Mouse (Mus musculus): ENCODE data around the gene Alms1. TPM values are rescaled to one million over a fixed set of nuclear protein-coding genes. Genes with fewer than 3 reads are reported as not detected.

Gene Alms1
- polyA plus RNA-seq (2016; fragmentation: Nextera tagmentation; extraction: Ambion mirVana) = 8.0 and 8.4 TPM in 2 replicates

GRCm38 (mm10) chr6:85587396-85588143 lies at the start of gene Alms1:
TSS of gene Alms1 (plus strand) at chr6:85587531.
- Histone ChIP-seq H3K9ac (peak within 1 kb of the TSS; percentile 90), H3K4me3 (peak within 1 kb of the TSS; percentile 88), H3K36me3 (no peaks in the 10 kb centered on the region), H3K27ac (peak within 1 kb of the TSS; percentile 91), H3K27me3 (no peaks in the 10 kb centered on the region), H3K4me1 (peaks cover 22% of the 10 kb centered on the region), H3K4me2 (replicated peaks) (peak within 1 kb of the TSS; percentile 71), H3K9me3 (replicated peaks) (no peaks in the 10 kb centered on the region)
- WGBS = under 1% methylated on average over 58 of the region's 59 CpGs
- ATAC-seq (ENCODE audit: low FRiP score) = peak; percentile 96

DNA sequence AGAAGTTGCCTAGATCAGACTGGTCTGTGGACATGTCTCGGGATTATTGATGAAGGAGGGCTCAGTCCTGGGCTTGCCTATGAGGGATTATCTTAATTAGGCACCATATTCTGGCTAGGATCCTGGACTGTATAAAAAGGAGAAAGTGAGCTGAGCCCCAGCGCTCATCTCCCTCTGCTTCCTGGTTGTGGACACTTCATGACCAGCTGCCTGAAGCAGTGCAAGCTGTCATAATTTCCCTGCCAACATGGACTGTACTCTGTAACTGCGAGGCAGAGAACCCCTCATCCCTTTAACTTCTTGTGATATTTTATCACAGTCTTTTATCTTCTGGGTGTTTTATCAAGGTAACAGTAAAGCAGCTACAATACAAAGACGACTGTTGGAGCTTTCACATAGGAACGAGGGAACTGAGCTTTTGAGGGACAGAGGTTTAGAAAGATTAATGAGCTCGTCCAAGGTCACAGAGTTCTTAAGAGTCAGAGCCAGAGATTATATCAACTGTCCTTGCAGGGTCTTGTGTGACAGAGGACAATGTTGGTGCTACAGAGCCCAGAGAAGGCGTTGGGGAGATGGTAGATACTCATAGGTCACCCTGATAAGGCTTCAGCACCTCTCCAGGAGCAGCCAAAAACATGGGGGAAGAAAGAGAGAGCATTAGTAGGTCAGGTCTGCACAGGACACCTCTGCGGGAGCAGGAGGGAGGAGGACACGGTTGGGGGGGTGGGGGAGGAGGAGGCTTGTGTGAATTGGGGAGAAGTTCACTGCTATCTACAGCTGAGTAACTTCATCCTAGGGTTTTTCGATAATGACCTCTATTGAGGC lies 43.8 kb upstream of the Alms1 start:
- H3K4me1 ChIP-seq = no peaks in the 10 kb centered on the region
- no peaks in the 10 kb centered on the region for H3K9me3 ChIP-seq (replicated peaks)
- no peak overlapping the region for H3K27ac ChIP-seq
- no peaks in the 10 kb centered on the region for H3K27me3 ChIP-seq
- H3K9ac ChIP-seq = no peak overlapping the region
- H3K36me3 ChIP-seq = no peaks in the 10 kb centered on the region
- no peak for ATAC-seq (ENCODE audit: low FRiP score)
- WGBS = 79% methylated on average over 10 of the region's 10 CpGs
- no peak overlapping the region for H3K4me2 ChIP-seq (replicated peaks)
- H3K4me3 ChIP-seq = no peak overlapping the region

DNA sequence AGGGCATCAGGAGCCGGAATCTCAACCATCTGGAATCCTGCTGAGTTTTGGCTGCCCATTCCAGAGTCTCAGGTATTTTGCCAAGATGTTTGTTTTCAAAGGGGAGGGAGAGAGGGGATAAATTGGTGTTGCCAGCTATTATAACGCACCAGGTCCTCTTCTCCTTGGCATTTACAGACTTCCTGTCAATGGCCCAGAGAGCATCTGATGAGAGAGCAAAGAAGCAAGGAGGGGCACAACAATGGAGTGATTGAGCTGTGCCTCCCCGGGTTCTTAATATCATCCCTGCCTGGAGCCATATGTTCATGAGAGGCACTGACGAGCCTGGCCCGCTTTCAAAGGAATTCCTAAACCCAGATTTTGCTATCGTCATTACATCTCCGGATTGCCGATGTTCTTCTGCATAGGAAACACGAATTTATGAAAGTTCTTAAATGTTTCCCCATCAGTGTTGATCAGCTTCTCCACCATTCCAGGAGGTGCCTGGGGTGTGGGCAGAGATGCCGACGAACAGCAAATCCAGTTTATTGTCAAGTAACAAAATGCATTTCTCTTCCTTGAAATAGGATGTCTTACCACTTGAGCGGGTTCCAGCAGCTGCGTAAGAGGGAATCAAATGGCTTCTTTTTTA lies 43.0 kb upstream of the Alms1 start:
- Histone ChIP-seq H3K27ac (no peak overlapping the region), H3K4me2 (replicated peaks) (no peak overlapping the region), H3K36me3 (no peaks in the 10 kb centered on the region), H3K4me1 (no peaks in the 10 kb centered on the region), H3K9me3 (replicated peaks) (no peaks in the 10 kb centered on the region), H3K9ac (no peak overlapping the region), H3K27me3 (no peaks in the 10 kb centered on the region), H3K4me3 (no peak overlapping the region)
- 64% methylated on average over 13 of the region's 13 CpGs for WGBS
- no peak for ATAC-seq (ENCODE audit: low FRiP score)

GRCm38 (mm10) chr6:85547642-85548041 lies 39.7 kb upstream of the Alms1 start:
- Histone ChIP-seq H3K27ac (no peak overlapping the region), H3K9ac (no peak overlapping the region), H3K4me2 (replicated peaks) (no peak overlapping the region), H3K9me3 (replicated peaks) (no peaks in the 10 kb centered on the region), H3K27me3 (no peaks in the 10 kb centered on the region), H3K36me3 (no peaks in the 10 kb centered on the region), H3K4me1 (no peaks in the 10 kb centered on the region), H3K4me3 (no peak overlapping the region)
- ATAC-seq (ENCODE audit: low FRiP score) = no peak
- 92% methylated on average over 5 of the region's 5 CpGs for WGBS

GRCm38 (mm10) chr6:85562374-85562773 lies 25.0 kb upstream of the Alms1 start:
- H3K27ac ChIP-seq = no peak overlapping the region
- no peaks in the 10 kb centered on the region for H3K27me3 ChIP-seq
- no peaks in the 10 kb centered on the region for H3K9me3 ChIP-seq (replicated peaks)
- no peaks in the 10 kb centered on the region for H3K4me1 ChIP-seq
- H3K4me3 ChIP-seq = no peak overlapping the region
- no peaks in the 10 kb centered on the region for H3K36me3 ChIP-seq
- WGBS = 53% methylated on average over 1 of the region's 1 CpGs
- no peak overlapping the region for H3K4me2 ChIP-seq (replicated peaks)
- ATAC-seq (ENCODE audit: low FRiP score) = no peak
- no peak overlapping the region for H3K9ac ChIP-seq

DNA sequence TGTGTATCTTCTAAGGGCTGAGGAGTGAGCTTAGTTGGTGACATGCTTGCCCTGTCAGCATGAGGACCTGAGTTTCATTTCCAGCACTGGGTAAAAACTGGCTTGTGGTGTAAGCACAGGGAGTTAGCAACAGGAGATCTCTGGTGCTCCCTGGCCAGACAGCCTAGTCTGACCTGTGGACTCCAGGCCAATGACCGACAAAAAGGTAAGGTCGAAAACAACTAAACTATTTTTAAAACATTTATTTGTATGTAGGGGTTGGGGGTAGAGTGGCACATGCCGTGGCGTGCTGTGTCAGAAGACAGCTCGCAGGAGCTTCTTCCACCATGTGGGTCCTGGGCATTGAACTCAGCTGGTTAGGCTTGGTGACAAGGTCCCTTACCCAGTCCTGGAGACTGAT lies 14.5 kb upstream of the Alms1 start:
- Histone ChIP-seq H3K27me3 (no peaks in the 10 kb centered on the region), H3K9ac (no peak overlapping the region), H3K9me3 (replicated peaks) (no peaks in the 10 kb centered on the region), H3K36me3 (no peaks in the 10 kb centered on the region), H3K4me1 (no peaks in the 10 kb centered on the region), H3K4me2 (replicated peaks) (no peak overlapping the region), H3K4me3 (no peak overlapping the region), H3K27ac (no peak overlapping the region)
- ATAC-seq (ENCODE audit: low FRiP score) = no peak
- WGBS = 83% methylated on average over 5 of the region's 5 CpGs

DNA sequence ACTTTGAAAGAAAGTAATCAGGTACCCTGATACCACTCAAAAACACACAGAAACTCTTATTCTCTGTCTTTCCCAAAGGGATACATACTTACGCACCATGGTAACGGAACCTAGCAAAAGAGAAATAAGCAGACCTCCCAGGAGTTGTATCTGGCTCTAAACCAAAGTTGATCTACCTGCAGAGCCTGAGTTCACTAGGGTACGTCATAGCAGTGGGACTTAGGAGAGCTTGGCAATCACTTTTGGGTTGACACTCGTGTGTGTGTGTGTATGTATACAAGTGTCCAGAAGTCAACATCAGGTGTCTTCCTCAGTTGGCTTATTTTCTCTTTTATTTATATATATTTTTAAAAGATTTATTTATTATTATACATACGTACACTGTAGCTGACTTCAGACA lies 5.6 kb upstream of the Alms1 start:
- Histone ChIP-seq H3K9ac (no peak overlapping the region), H3K4me1 (no peaks in the 10 kb centered on the region), H3K4me2 (replicated peaks) (no peak overlapping the region), H3K27ac (no peak overlapping the region), H3K4me3 (no peak overlapping the region), H3K9me3 (replicated peaks) (no peaks in the 10 kb centered on the region), H3K27me3 (no peaks in the 10 kb centered on the region), H3K36me3 (no peaks in the 10 kb centered on the region)
- WGBS = 93% methylated on average over 5 of the region's 5 CpGs
- ATAC-seq (ENCODE audit: low FRiP score) = no peak

DNA sequence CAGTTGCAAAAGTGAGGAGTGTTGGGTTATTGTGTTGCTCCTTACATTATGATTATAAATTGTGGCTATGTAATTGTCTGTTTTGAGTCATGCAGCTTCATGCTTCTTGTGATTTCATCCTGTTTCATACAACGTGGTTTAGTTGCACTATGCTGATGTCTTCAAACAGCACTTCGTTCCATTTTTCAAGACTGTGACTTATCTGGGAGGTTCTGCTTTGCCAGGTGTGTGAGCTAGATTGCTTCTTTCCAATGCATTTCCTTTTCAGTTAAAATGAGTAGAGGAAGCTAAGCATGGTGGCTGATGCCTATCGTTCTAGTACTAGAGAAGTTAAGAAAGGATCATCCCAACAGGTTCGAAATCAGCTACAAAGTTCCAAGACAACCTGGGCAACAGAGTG lies 2.7 kb upstream of the Alms1 start:
- no peak overlapping the region for H3K9ac ChIP-seq

GRCm38 (mm10) chr6:85586805-85587367 lies 445 bp upstream of the Alms1 start:
- peaks cover 22% of the 10 kb centered on the region for H3K4me1 ChIP-seq
- no peaks in the 10 kb centered on the region for H3K27me3 ChIP-seq
- no peak overlapping the region for H3K27ac ChIP-seq
- no peak for ATAC-seq (ENCODE audit: low FRiP score)
- no peaks in the 10 kb centered on the region for H3K36me3 ChIP-seq
- no peaks in the 10 kb centered on the region for H3K9me3 ChIP-seq (replicated peaks)
- H3K9ac ChIP-seq = peak overlapping the region; percentile 90; the same call in 1 of the 2 replicates
- H3K4me3 ChIP-seq = peak overlapping the region; percentile 88
- peak overlapping the region; percentile 71 for H3K4me2 ChIP-seq (replicated peaks)
- WGBS = 27% methylated on average over 9 of the region's 9 CpGs

More for the DNA sequence above, 2.7 kb upstream of the Alms1 start:
- H3K36me3 ChIP-seq = no peaks in the 10 kb centered on the region
- no peak overlapping the region for H3K4me2 ChIP-seq (replicated peaks)
- H3K9me3 ChIP-seq (replicated peaks) = no peaks in the 10 kb centered on the region
- no peak overlapping the region for H3K4me3 ChIP-seq
- H3K27me3 ChIP-seq = no peaks in the 10 kb centered on the region
- H3K27ac ChIP-seq = no peak overlapping the region
- ATAC-seq (ENCODE audit: low FRiP score) = no peak
- H3K4me1 ChIP-seq = peaks cover 13% of the 10 kb centered on the region
- WGBS = 86% methylated on average over 4 of the region's 4 CpGs

DNA sequence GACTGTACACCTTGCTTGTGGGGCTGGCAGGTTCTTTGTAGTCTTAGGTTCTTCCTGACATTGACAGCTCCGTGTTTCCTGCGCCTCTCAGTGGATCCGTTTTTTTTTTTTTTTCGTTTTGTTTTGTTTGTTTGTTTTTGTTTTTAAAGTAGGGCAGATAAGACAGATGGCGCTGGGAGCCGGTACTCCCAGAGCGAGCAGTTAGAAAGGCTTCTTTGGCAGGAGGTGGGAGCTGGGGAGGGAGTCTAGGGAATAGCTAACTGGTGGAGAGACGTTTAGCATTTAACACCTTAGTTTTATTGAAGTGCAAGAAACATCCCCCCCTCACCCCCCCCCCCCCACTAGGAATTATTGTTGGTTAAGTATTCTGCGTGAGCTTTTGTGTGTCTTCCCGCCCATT lies 833 bp downstream of the Alms1 start:
- Histone ChIP-seq H3K36me3 (no peaks in the 10 kb centered on the region), H3K9me3 (replicated peaks) (no peaks in the 10 kb centered on the region), H3K27me3 (no peaks in the 10 kb centered on the region), H3K4me3 (peak overlapping the region; percentile 88), H3K27ac (peak overlapping the region; percentile 91), H3K4me1 (peaks cover 22% of the 10 kb centered on the region), H3K4me2 (replicated peaks) (peak overlapping the region; percentile 71), H3K9ac (peak overlapping the region; percentile 90)
- no peak for ATAC-seq (ENCODE audit: low FRiP score)
- WGBS = under 1% methylated on average over 10 of the region's 10 CpGs

DNA sequence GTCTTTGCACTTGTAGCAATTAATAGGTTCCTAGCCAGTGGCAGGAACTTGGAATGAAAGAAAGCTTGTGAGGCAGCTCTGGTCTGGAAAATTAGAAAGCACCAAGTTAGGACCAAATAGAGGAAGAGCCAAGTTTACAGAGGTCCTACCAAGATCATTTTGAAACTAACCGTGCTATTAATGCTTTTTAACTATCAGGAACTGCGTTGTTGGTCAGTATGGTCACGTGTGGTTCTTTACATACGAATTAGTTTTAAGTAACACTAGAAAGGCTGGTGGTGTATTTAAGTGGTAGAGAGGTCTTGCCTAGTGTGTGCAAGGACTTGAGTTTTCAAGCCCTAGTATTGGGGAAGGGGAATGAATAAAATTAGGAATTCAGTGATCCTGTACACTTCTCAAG lies 1.2 kb downstream of the Alms1 start:
- no peak for ATAC-seq (ENCODE audit: low FRiP score)
- Histone ChIP-seq H3K27me3 (no peaks in the 10 kb centered on the region), H3K27ac (no peak overlapping the region), H3K9ac (peak overlapping the region; percentile 90), H3K9me3 (replicated peaks) (no peaks in the 10 kb centered on the region), H3K4me2 (replicated peaks) (peak overlapping the region; percentile 71), H3K36me3 (no peaks in the 10 kb centered on the region), H3K4me1 (peaks cover 22% of the 10 kb centered on the region), H3K4me3 (peak overlapping the region; percentile 88)
- 10% methylated on average over 4 of the region's 4 CpGs for WGBS

GRCm38 (mm10) chr6:85590116-85590515 lies 2.8 kb downstream of the Alms1 start:
- no peak for ATAC-seq (ENCODE audit: low FRiP score)
- peaks cover 22% of the 10 kb centered on the region for H3K4me1 ChIP-seq
- H3K36me3 ChIP-seq = no peaks in the 10 kb centered on the region
- H3K27me3 ChIP-seq = no peaks in the 10 kb centered on the region
- H3K27ac ChIP-seq = no peak overlapping the region
- WGBS = 83% methylated on average over 2 of the region's 2 CpGs
- H3K4me2 ChIP-seq (replicated peaks) = peak overlapping the region; percentile 71; the same call in 1 of the 2 replicates
- peak overlapping the region; percentile 5; the same call in 1 of the 2 replicates for H3K9ac ChIP-seq
- H3K9me3 ChIP-seq (replicated peaks) = no peaks in the 10 kb centered on the region
- H3K4me3 ChIP-seq = no peak overlapping the region
